Mouse (Mus musculus) heart, postnatal 4 days (tissue): ENCODE data around the gene Zfp30. TPM values are rescaled to one million over a fixed set of nuclear protein-coding genes. Genes with fewer than 3 reads are reported as not detected.

Source experiments
- DNase-seq: peaks from one replicate; pipeline ENCODE4 v3.0.0; 2021
- microRNA-seq, 2 experiments: library from miRNA; unstranded; fragments of <30 nt; microRNA quantifications; one replicate each; pipeline ENCODE4 v1.2.0; 2021 to 2022
- total RNA-seq, 2 experiments: library from RNA; stranded (reverse); gene quantifications; 2 replicates each; pipeline ENCODE4 v1.2.3; 2021

The Zfp30 gene
- total RNA-seq, 2 experiments from 2014 or later: 5.3 to 6.7 TPM

- no peak for DNase-seq
Measured at GRCm38 (mm10) chr7:29836816-29837215, 53.0 kb downstream of the Zfp30 start.

GRCm38 (mm10) chr7:29839256-29839655 is 55.5 kb downstream of the Zfp30 start:
- no peak for DNase-seq

GRCm38 (mm10) chr7:29842105-29842504 is 58.3 kb downstream of the Zfp30 start:
- DNase-seq: no peak

Small RNAs within 50 kb of the gene (microRNA-seq; reads per million reads assigned to microRNA genes)
- gene Mir1964: 2.1 to 6.3 reads per million in 2 experiments

Other genes starting within 250 kb of the Zfp30 start
- gene Catsperg2, start 57.0 kb upstream of the Zfp30 start, total RNA-seq: not detected
- 10 to 100 TPM in 1 of 2 experiments, 1 to 10 TPM in 1; 10.0 to 11.9 TPM for gene Zfp84, start 15.4 kb upstream of the Zfp30 start, total RNA-seq
- gene Zfp790, start 32.1 kb downstream of the Zfp30 start, total RNA-seq: 10 to 100 TPM; 13.3 to 14.3 TPM
- gene Zfp940, start 69.7 kb downstream of the Zfp30 start, total RNA-seq: under 1 TPM; 0.33 to 0.34 TPM
- 1 to 10 TPM; 2.6 to 3.3 TPM for gene Zfp420, start 76.0 kb downstream of the Zfp30 start, total RNA-seq
- gene Zfp27, start 122.6 kb downstream of the Zfp30 start, total RNA-seq: 10 to 100 TPM; 11.9 to 13.2 TPM
- 1 to 10 TPM; 8.5 to 9.4 TPM for gene Zfp383, start 124.2 kb downstream of the Zfp30 start, total RNA-seq
- 1 to 10 TPM; 6.5 to 7.1 TPM for gene Zfp74, start 170.1 kb downstream of the Zfp30 start, total RNA-seq
- 10 to 100 TPM; 83.8 to 87.0 TPM for gene Zfp568, start 200.0 kb downstream of the Zfp30 start, total RNA-seq